Mouse (Mus musculus) olfactory bulb, adult 2 months (tissue): ENCODE data around the gene Cd200r1.

Experiments
- CTCF ChIP-seq: fragments of 200-500 bp; IDR thresholded peaks from 2 replicates; pipeline ENCODE4 v1.5.1; 2012; ENCODE audit warnings: low read depth, mild to moderate bottlenecking, low read length, moderate library complexity; ENCODE audit not compliant: insufficient read depth
- POLR2A ChIP-seq: fragments of 200-500 bp; IDR thresholded peaks from 2 replicates; pipeline ENCODE4 v1.6.1; 2012; ENCODE audit warnings: mild to moderate bottlenecking, low read depth, low read length, moderate library complexity; ENCODE audit not compliant: insufficient read depth

DNA sequence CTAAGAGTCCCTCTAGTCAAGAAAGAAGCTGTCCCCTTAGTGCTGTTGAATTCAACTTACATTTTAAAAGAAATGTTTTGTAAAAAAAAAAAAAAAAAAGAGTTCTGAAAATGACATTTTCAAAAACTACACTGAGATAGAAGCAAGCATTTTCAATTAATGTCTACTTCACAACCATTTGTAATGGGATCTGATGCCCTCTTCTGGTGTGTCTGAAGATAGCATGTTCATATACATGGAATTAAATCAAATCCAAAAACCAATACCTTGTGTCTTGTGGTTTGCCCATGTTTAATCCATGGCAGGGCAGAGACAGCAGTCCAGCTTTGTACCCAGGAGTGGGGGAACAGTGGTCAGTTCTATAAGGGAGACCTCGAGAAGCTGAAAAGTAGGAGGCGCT is 47.7 kb upstream of the Cd200r1 start:
- TF ChIP-seq CTCF (no peak), POLR2A (no peak)
